Mouse (Mus musculus) lung, adult 2 months (tissue): ENCODE data around the gene Cpne8.

Experiments
- CTCF ChIP-seq: fragments of 200-500 bp; IDR thresholded peaks from 2 replicates; pipeline ENCODE4 v1.5.1; 2011; ENCODE audit warnings: mild to moderate bottlenecking, low read length, control low read depth; ENCODE audit not compliant: insufficient read depth
- POLR2A ChIP-seq: fragments of 200-500 bp; IDR thresholded peaks from 2 replicates; pipeline ENCODE4 v1.6.1; 2011; ENCODE audit warnings: low read depth, mild to moderate bottlenecking, control low read depth, low read length, borderline replicate concordance; ENCODE audit errors: extremely low read depth

DNA sequence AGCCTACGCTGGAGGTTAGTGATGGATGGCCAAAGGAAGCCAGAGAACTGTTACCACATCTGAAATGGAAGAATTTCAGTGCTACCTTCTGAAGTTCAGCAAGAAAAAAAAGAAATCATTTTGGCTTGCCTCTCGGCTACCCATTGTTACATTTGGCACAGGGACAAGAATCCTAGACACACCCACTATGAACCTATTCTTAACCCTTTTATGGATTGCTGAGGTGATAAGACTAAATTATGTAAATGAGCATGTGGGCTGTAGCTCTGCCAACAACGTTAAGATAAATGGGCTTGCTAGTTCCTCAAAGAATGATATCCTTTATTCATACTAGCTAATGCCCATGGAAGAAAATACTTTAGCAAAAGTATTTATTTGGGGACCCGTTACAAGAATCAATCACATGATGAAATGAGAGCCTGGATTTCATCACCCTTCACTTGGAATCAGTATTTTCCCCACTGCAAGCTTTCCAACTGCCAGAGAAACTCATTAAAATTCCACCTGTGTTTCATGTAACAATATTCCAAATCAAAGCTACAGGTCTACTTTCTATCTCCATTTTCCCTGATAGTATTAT is 69.3 kb downstream of the Cpne8 start:
- TF ChIP-seq CTCF (no peak), POLR2A (no peak)
